Mouse (Mus musculus) stomach, embryonic 15.5 days (tissue): ENCODE data around the gene Serpini2. TPM values are rescaled to one million over a fixed set of nuclear protein-coding genes. Genes with fewer than 3 reads are reported as not detected.
"Not testable (repeated sequence)": the region's sequence is repeated elsewhere in the genome, so short reads cannot be mapped to it uniquely, and the experiment has no call there.

Experiments used
- ATAC-seq: fragments of 200-750 bp; cut with Nextera tagmentation; 2 replicates; pipeline ENCODE4 v1.8.0; 2017; ENCODE audit warnings: low read depth, moderate number of reproducible peaks, moderate TSS enrichment; ENCODE audit not compliant: insufficient read depth, low FRiP score
- H3K27ac ChIP-seq: fragments of 300-500 bp; sonication (generic); 2 replicates; pipeline ENCODE4 v1.5.1; 2015; ENCODE audit warnings: mild to moderate bottlenecking, inconsistent platforms
- H3K27me3 ChIP-seq: fragments of 300-500 bp; sonication (generic); replicated peaks from 2 replicates; pipeline ENCODE4 v1.6.1; 2015; ENCODE audit warnings: inconsistent platforms
- H3K36me3 ChIP-seq: fragments of 300-500 bp; sonication (generic); 2 replicates; pipeline ENCODE4 v1.6.1; 2015; ENCODE audit warnings: inconsistent platforms
- H3K4me1 ChIP-seq: fragments of 300-500 bp; sonication (generic); 2 replicates; pipeline ENCODE4 v1.6.1; 2015; ENCODE audit warnings: inconsistent platforms
- H3K4me2 ChIP-seq: fragments of 300-500 bp; sonication (generic); 2 replicates; pipeline ENCODE4 v1.6.1; 2015; ENCODE audit warnings: mild to moderate bottlenecking, inconsistent platforms
- H3K4me3 ChIP-seq: fragments of 300-500 bp; sonication (generic); replicated peaks from 2 replicates; pipeline ENCODE4 v1.5.1; 2015; ENCODE audit warnings: inconsistent platforms
- H3K9ac ChIP-seq: fragments of 300-500 bp; sonication (generic); 2 replicates; pipeline ENCODE4 v1.6.1; 2015; ENCODE audit warnings: inconsistent platforms
- H3K9me3 ChIP-seq: fragments of 300-500 bp; sonication (generic); 2 replicates; pipeline ENCODE4 v1.6.1; 2016; ENCODE audit warnings: inconsistent platforms
- WGBS: fragments of 180-500 bp; shearing (Covaris S2); methylation state at CpG from one replicate; pipeline ENCODE4 v1.1.7; 2015; 5-methylcytosine and 5-hydroxymethylcytosine counted together
- polyA plus RNA-seq: library from polyadenylated mRNA; unstranded; fragments of >200 nt; fragmentation: Nextera tagmentation; extraction: Ambion mirVana; gene quantifications from 2 replicates; pipeline ENCODE4 v1.2.1, GENCODE M21; 2015

Gene Serpini2
- polyA plus RNA-seq, result 48.5 and 81.8 TPM in 2 replicates

GRCm38 (mm10) chr3:75269978-75270377 is at the start of gene Serpini2:
Gene Serpini2, minus strand, starts transcription at chr3:75270078.
- Histone ChIP-seq H3K36me3 (no peaks in the 10 kb centered on the region), H3K27ac (no peak within 1 kb of the TSS), H3K9me3 (no peaks in the 10 kb centered on the region), H3K9ac (no peak within 1 kb of the TSS), H3K4me3 (no peak within 1 kb of the TSS), H3K4me1 (no peaks in the 10 kb centered on the region), H3K4me2 (no peak within 1 kb of the TSS), H3K27me3 (no peaks in the 10 kb centered on the region)
- ATAC-seq, result no peak; the same call in 1 of the 2 replicates
- WGBS, result 71% methylated on average over 2 of the region's 2 CpGs

GRCm38 (mm10) chr3:75308861-75309260 is 39.0 kb upstream of the Serpini2 start:
- Histone ChIP-seq H3K9ac (no peak overlapping the region), H3K27ac (no peak overlapping the region), H3K36me3 (no peaks in the 10 kb centered on the region), H3K27me3 (no peaks in the 10 kb centered on the region), H3K4me2 (no peak overlapping the region), H3K9me3 (no peaks in the 10 kb centered on the region), H3K4me3 (no peak overlapping the region), H3K4me1 (no peaks in the 10 kb centered on the region)
- ATAC-seq, result no peak
- WGBS, result 82% methylated on average over 4 of the region's 4 CpGs

- WGBS, result 67% methylated on average over 3 of the region's 3 CpGs
- no peaks in the 10 kb centered on the region for H3K9me3 ChIP-seq
Observed at GRCm38 (mm10) chr3:75308228-75308627, 38.4 kb upstream of the Serpini2 start.

GRCm38 (mm10) chr3:75305584-75305983 is 35.7 kb upstream of the Serpini2 start:
- WGBS, result 84% methylated on average over 3 of the region's 3 CpGs

More at GRCm38 (mm10) chr3:75308228-75308627, 38.4 kb upstream of the Serpini2 start:
- Histone ChIP-seq H3K4me3 (no peak overlapping the region), H3K4me1 (no peaks in the 10 kb centered on the region), H3K27me3 (no peaks in the 10 kb centered on the region), H3K4me2 (no peak overlapping the region), H3K36me3 (no peaks in the 10 kb centered on the region), H3K9ac (no peak overlapping the region), H3K27ac (no peak overlapping the region)
- ATAC-seq, result no peak

GRCm38 (mm10) chr3:75304621-75305020 is 34.7 kb upstream of the Serpini2 start:
- Histone ChIP-seq H3K4me2 (no peak overlapping the region), H3K4me1 (no peaks in the 10 kb centered on the region), H3K9me3 (no peaks in the 10 kb centered on the region), H3K27ac (no peak overlapping the region), H3K27me3 (no peaks in the 10 kb centered on the region), H3K36me3 (no peaks in the 10 kb centered on the region), H3K9ac (no peak overlapping the region), H3K4me3 (no peak overlapping the region)
- no peak for ATAC-seq
- 89% methylated on average over 5 of the region's 5 CpGs for WGBS

More at GRCm38 (mm10) chr3:75305584-75305983, 35.7 kb upstream of the Serpini2 start:
- no peak overlapping the region for H3K9ac ChIP-seq
- H3K27me3 ChIP-seq, result no peaks in the 10 kb centered on the region
- H3K4me3 ChIP-seq, result no peak overlapping the region
- H3K4me2 ChIP-seq, result no peak overlapping the region
- H3K36me3 ChIP-seq, result no peaks in the 10 kb centered on the region
- ATAC-seq, result no peak
- H3K9me3 ChIP-seq, result no peaks in the 10 kb centered on the region
- H3K27ac ChIP-seq, result no peak overlapping the region
- no peaks in the 10 kb centered on the region for H3K4me1 ChIP-seq

GRCm38 (mm10) chr3:75301072-75301471 is 31.2 kb upstream of the Serpini2 start:
- Histone ChIP-seq H3K36me3 (no peaks in the 10 kb centered on the region), H3K4me1 (no peaks in the 10 kb centered on the region), H3K27me3 (no peaks in the 10 kb centered on the region), H3K27ac (no peak overlapping the region), H3K9me3 (no peaks in the 10 kb centered on the region), H3K4me2 (no peak overlapping the region), H3K9ac (no peak overlapping the region), H3K4me3 (no peak overlapping the region)
- 86% methylated on average over 2 of the region's 2 CpGs for WGBS
- no peak for ATAC-seq

- H3K27me3 ChIP-seq, H3K4me1 ChIP-seq, ATAC-seq, H3K4me2 ChIP-seq, H3K9ac ChIP-seq, H3K27ac ChIP-seq, H3K36me3 ChIP-seq, H3K9me3 ChIP-seq, H3K4me3 ChIP-seq: not testable (repeated sequence)
- 65% methylated on average over 1 of the region's 1 CpGs for WGBS
Observed at GRCm38 (mm10) chr3:75299464-75299863, 29.6 kb upstream of the Serpini2 start.

GRCm38 (mm10) chr3:75297758-75298111 is 27.9 kb upstream of the Serpini2 start:
- Histone ChIP-seq H3K9ac (no peak overlapping the region), H3K4me3 (no peak overlapping the region), H3K9me3 (no peaks in the 10 kb centered on the region), H3K27me3 (no peaks in the 10 kb centered on the region), H3K27ac (no peak overlapping the region), H3K36me3 (no peaks in the 10 kb centered on the region), H3K4me1 (no peaks in the 10 kb centered on the region), H3K4me2 (no peak overlapping the region)
- ATAC-seq, result no peak
- WGBS, result 42% methylated on average over 3 of the region's 3 CpGs

GRCm38 (mm10) chr3:75297026-75297757 is 27.3 kb upstream of the Serpini2 start:
- Histone ChIP-seq H3K27ac (no peak overlapping the region), H3K4me3 (no peak overlapping the region), H3K36me3 (no peaks in the 10 kb centered on the region), H3K9ac (no peak overlapping the region), H3K4me2 (no peak overlapping the region), H3K4me1 (no peaks in the 10 kb centered on the region), H3K27me3 (no peaks in the 10 kb centered on the region), H3K9me3 (no peaks in the 10 kb centered on the region)
- 55% methylated on average over 2 of the region's 2 CpGs for WGBS
- no peak for ATAC-seq

GRCm38 (mm10) chr3:75293243-75293642 is 23.4 kb upstream of the Serpini2 start:
- H3K9ac ChIP-seq, result no peak overlapping the region
- no peak for ATAC-seq
- no peak overlapping the region for H3K27ac ChIP-seq
- H3K27me3 ChIP-seq, result no peaks in the 10 kb centered on the region
- 75% methylated on average over 2 of the region's 2 CpGs for WGBS
- no peaks in the 10 kb centered on the region for H3K4me1 ChIP-seq
- no peaks in the 10 kb centered on the region for H3K9me3 ChIP-seq
- H3K4me3 ChIP-seq, result no peak overlapping the region
- H3K4me2 ChIP-seq, result no peak overlapping the region
- H3K36me3 ChIP-seq, result no peaks in the 10 kb centered on the region

GRCm38 (mm10) chr3:75277455-75277854 is 7.6 kb upstream of the Serpini2 start:
- ATAC-seq, result no peak
- 73% methylated on average over 4 of the region's 4 CpGs for WGBS
- Histone ChIP-seq H3K4me1 (no peaks in the 10 kb centered on the region), H3K27me3 (no peaks in the 10 kb centered on the region), H3K9ac (no peak overlapping the region), H3K27ac (no peak overlapping the region), H3K4me2 (no peak overlapping the region), H3K9me3 (no peaks in the 10 kb centered on the region), H3K4me3 (no peak overlapping the region), H3K36me3 (no peaks in the 10 kb centered on the region)

GRCm38 (mm10) chr3:75276522-75276921 is 6.6 kb upstream of the Serpini2 start:
- Histone ChIP-seq H3K9me3 (no peaks in the 10 kb centered on the region), H3K9ac (no peak overlapping the region), H3K4me3 (no peak overlapping the region), H3K36me3 (no peaks in the 10 kb centered on the region), H3K27me3 (no peaks in the 10 kb centered on the region), H3K4me1 (no peaks in the 10 kb centered on the region), H3K27ac (no peak overlapping the region), H3K4me2 (no peak overlapping the region)
- 79% methylated on average over 3 of the region's 3 CpGs for WGBS
- ATAC-seq, result no peak

GRCm38 (mm10) chr3:75275127-75275526 is 5.2 kb upstream of the Serpini2 start:
- ATAC-seq, result no peak
- no peaks in the 10 kb centered on the region for H3K4me1 ChIP-seq
- H3K36me3 ChIP-seq, result no peaks in the 10 kb centered on the region
- no peak overlapping the region for H3K9ac ChIP-seq
- H3K4me3 ChIP-seq, result no peak overlapping the region
- no peak overlapping the region for H3K4me2 ChIP-seq
- no peaks in the 10 kb centered on the region for H3K9me3 ChIP-seq
- H3K27ac ChIP-seq, result no peak overlapping the region
- no peaks in the 10 kb centered on the region for H3K27me3 ChIP-seq
